In the genomic region with DNA sequence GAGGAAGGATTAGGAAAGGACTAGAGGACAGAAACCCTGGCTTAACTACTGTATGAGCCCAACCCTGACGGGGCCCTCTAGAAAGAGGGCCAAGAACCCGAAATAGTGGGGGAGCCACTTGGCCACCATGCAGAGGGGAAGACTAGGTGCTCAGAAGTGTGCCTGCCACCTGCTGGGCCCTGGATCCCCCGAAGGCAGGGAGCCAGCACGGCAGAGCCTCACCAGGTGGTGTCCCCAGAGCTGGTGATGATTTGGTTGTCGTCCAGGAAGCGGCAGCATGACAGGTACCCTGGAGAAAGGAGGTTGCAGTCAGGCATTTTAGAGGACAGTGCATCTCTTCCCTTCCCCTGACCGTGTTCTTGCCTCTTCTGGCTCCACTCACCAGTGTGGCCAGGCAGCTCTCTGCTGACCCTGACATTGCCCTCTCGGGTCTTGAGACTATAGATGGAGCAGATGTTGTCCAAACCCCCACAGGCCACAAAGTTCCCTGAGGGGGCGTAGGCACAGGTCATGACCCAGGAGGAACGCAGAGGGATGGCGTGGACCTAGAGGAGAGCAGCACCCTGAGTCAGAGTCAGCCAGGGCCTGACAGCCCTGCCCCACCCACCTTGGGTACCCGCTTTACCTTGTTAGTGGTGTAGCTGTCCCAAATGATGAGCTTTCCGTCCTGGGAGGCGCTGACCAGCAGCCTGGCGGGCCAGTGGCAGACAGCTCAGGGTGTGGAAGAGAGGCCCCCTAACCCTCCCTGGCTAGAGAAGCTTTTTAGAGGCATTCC, we compare ENCODE assay signal across 11 mouse cellular contexts. TPM values are rescaled to one million over a fixed set of nuclear protein-coding genes. Genes with fewer than 3 reads are reported as not detected.
A peak's percentile ranks its signal among the peaks of the same experiment; 100 is the strongest.
DNase-seq lines count a peak whose midpoint lies in the region; ATAC-seq and TF ChIP-seq lines count a peak whose summit lies in the region.
"Had no signal": no experiment of that assay in that cellular context is flagged by ENCODE, and none has a peak within 500 bp of the region (broad histone marks: within the 10 kb centered on the region; RNA-seq: fewer than 3 reads in every experiment).

No protein-coding gene starts in this region.

- H3K27ac ChIP-seq in heart, embryonic 11.5 days (ENCODE audit: low read depth, low read length): no peak overlapping the region; the same call in 1 of the 2 replicates
- H3K27ac ChIP-seq in forebrain, embryonic 13.5 days: no peak overlapping the region
- peak overlapping the region; percentile 96 for H3K27ac ChIP-seq in limb, embryonic 15.5 days

- peaks cover 38% of the 10 kb centered on the region for H3K36me3 ChIP-seq in heart, embryonic 11.5 days (ENCODE audit: control insufficient read depth, insufficient read depth, low read length)
- H3K36me3 ChIP-seq in G1E (replicated peaks): peaks cover 70% of the 10 kb centered on the region
- peaks cover 57% of the 10 kb centered on the region for H3K36me3 ChIP-seq in forebrain, embryonic 13.5 days (ENCODE audit: poor library complexity, severe bottlenecking)
- H3K36me3 ChIP-seq in limb, embryonic 15.5 days: peaks cover 54% of the 10 kb centered on the region

- H3K27me3 ChIP-seq in heart, embryonic 11.5 days (ENCODE audit: control insufficient read depth, insufficient read depth, low read length): no peaks in the 10 kb centered on the region
- no peaks in the 10 kb centered on the region for H3K27me3 ChIP-seq in G1E (ENCODE audit: insufficient read depth, low read length)
- no peaks in the 10 kb centered on the region for H3K27me3 ChIP-seq in forebrain, embryonic 13.5 days
- H3K27me3 ChIP-seq in limb, embryonic 15.5 days: no peaks in the 10 kb centered on the region
- H3K27me3 ChIP-seq: CH12.LX had no signal

- intact Hi-C loops in heart, postnatal 10 days (cut with DNase I): no loop called here

- no peak overlapping the region for H3K9ac ChIP-seq in heart, embryonic 11.5 days (ENCODE audit: low read depth, low read length)
- peak overlapping the region; percentile 98 for H3K9ac ChIP-seq in forebrain, embryonic 13.5 days
- H3K9ac ChIP-seq in limb, embryonic 15.5 days: no peak overlapping the region

- 79% methylated on average over 15 of the region's 15 CpGs for WGBS in heart, embryonic 11.5 days (ENCODE audit: insufficient replicate concordance)
- WGBS in forebrain, embryonic 13.5 days: 78% methylated on average over 15 of the region's 15 CpGs
- 75% methylated on average over 15 of the region's 15 CpGs for WGBS in limb, embryonic 15.5 days

- no peaks in the 10 kb centered on the region for H3K9me3 ChIP-seq in heart, embryonic 11.5 days (replicated peaks; ENCODE audit: control insufficient read depth, low read length)
- no peaks in the 10 kb centered on the region for H3K9me3 ChIP-seq in G1E (replicated peaks)
- H3K9me3 ChIP-seq in forebrain, embryonic 13.5 days (replicated peaks): no peaks in the 10 kb centered on the region
- no peaks in the 10 kb centered on the region for H3K9me3 ChIP-seq in limb, embryonic 15.5 days

- no peak for DNase-seq in heart, postnatal 10 days
- DNase-seq in G1E (ENCODE audit: low spot score): no peak
- no peak for DNase-seq in layer of hippocampus, postnatal 36 days
- DNase-seq in right cerebral cortex, postnatal 4 days: no peak

- ATAC-seq in heart, embryonic 11.5 days (replicated peaks; ENCODE audit: insufficient number of reproducible peaks, low FRiP score, low TSS enrichment): no peak
- ATAC-seq in G1E (ENCODE audit: extremely low read depth, insufficient number of reproducible peaks, low FRiP score, poor library complexity, severe bottlenecking): no peak
- ATAC-seq in forebrain, embryonic 13.5 days: no peak
- no peak for ATAC-seq in limb, embryonic 15.5 days (ENCODE audit: insufficient number of reproducible peaks, low FRiP score, low TSS enrichment, low read depth)
- no peak for ATAC-seq in megakaryocyte progenitor cell, adult 5-6 weeks (replicated peaks; ENCODE audit: poor library complexity)

- H3K4me3 ChIP-seq in heart, embryonic 11.5 days (ENCODE audit: low read depth, low read length): peak overlapping the region; percentile 10; the same call in 1 of the 2 replicates
- H3K4me3 ChIP-seq in G1E (ENCODE audit: low read depth, low read length): peak overlapping the region; percentile 42; the same call in 1 of the 2 replicates
- H3K4me3 ChIP-seq in forebrain, embryonic 13.5 days: peak overlapping the region; percentile 94
- peak overlapping the region; percentile 85; the same call in 1 of the 2 replicates for H3K4me3 ChIP-seq in limb, embryonic 15.5 days

- peaks cover 10% of the 10 kb centered on the region; the same call in 1 of the 2 replicates for H3K4me1 ChIP-seq in heart, embryonic 11.5 days (ENCODE audit: control insufficient read depth, insufficient read depth, low read length)
- peaks cover 83% of the 10 kb centered on the region for H3K4me1 ChIP-seq in G1E (ENCODE audit: insufficient read depth, low read depth, low read length)
- peaks cover 48% of the 10 kb centered on the region for H3K4me1 ChIP-seq in forebrain, embryonic 13.5 days
- H3K4me1 ChIP-seq in limb, embryonic 15.5 days: peaks cover 49% of the 10 kb centered on the region

- no peak for TF ChIP-seq CTCF in G1E (IDR thresholded peaks at IDR 0.05; ENCODE audit: low read depth, low read length)

- H3K4me2 ChIP-seq in heart, embryonic 11.5 days: no peak overlapping the region
- H3K4me2 ChIP-seq in forebrain, embryonic 13.5 days: peak overlapping the region; percentile 93
- 0 out of 2 replicates have a peak overlapping the region, but pooled peaks have one; percentile 71 for H3K4me2 ChIP-seq in limb, embryonic 15.5 days

RNA-seq across cellular contexts. Expression of a gene that starts 3.6 kb away (rescaled TPM):
- not detected in 2 replicates for polyA plus RNA-seq in heart, embryonic 11.5 days (2014; fragmentation: Nextera tagmentation; extraction: Ambion mirVana)
- not detected for total RNA-seq in heart, postnatal 10 days (2021)
- total RNA-seq in G1E (2014; fragmentation: Nextera tagmentation) (not detected in 2 replicates), G1E (2017) (not detected in 2 replicates)
- polyA plus RNA-seq in G1E (2012): not detected in 2 replicates
- polyA plus RNA-seq in forebrain, embryonic 13.5 days (2015; fragmentation: Nextera tagmentation; extraction: Ambion mirVana): 0.35 TPM in 1 of 2 replicates, not detected in the other
- polyA plus RNA-seq in limb, embryonic 15.5 days (2015; fragmentation: Nextera tagmentation; extraction: Ambion mirVana): 0.26 TPM in 1 of 2 replicates, not detected in the other
- total RNA-seq in megakaryocyte progenitor cell, adult 5-6 weeks (2015): not detected in 2 replicates
- not detected in 2 replicates for total RNA-seq in megakaryocyte progenitor cell, adult 5-6 weeks (2017)
- total RNA-seq in layer of hippocampus, postnatal 36 days (2021): not detected
- total RNA-seq: CH12.LX; granulocyte monocyte progenitor cell, adult 5-6 weeks; layer of hippocampus, postnatal 25 days had no signal

RNA-seq across cellular contexts. Expression of a gene that starts 3.9 kb away (rescaled TPM):
- polyA plus RNA-seq in heart, embryonic 11.5 days (2014; fragmentation: Nextera tagmentation; extraction: Ambion mirVana): 307 and 318 TPM in 2 replicates
- 100 to 1,000 TPM; 481 to 484 TPM for total RNA-seq in heart, postnatal 10 days (2021)
- 229 and 302 TPM in 2 replicates for total RNA-seq in G1E (2014; fragmentation: Nextera tagmentation)
- 255 and 347 TPM in 2 replicates for total RNA-seq in G1E (2017)
- polyA plus RNA-seq in G1E (2012): 501 and 571 TPM in 2 replicates
- 483 and 508 TPM in 2 replicates for polyA plus RNA-seq in forebrain, embryonic 13.5 days (2015; fragmentation: Nextera tagmentation; extraction: Ambion mirVana)
- polyA plus RNA-seq in limb, embryonic 15.5 days (2015; fragmentation: Nextera tagmentation; extraction: Ambion mirVana): 350 and 394 TPM in 2 replicates
- total RNA-seq in megakaryocyte progenitor cell, adult 5-6 weeks (2015): 193 and 223 TPM in 2 replicates
- total RNA-seq in megakaryocyte progenitor cell, adult 5-6 weeks (2017): 187 and 251 TPM in 2 replicates
- 100 to 1,000 TPM; 554 to 565 TPM for total RNA-seq in layer of hippocampus, postnatal 36 days (2021)

RNA-seq across cellular contexts. Expression of a gene that starts 11.1 kb away (rescaled TPM):
- polyA plus RNA-seq in heart, embryonic 11.5 days (2014; fragmentation: Nextera tagmentation; extraction: Ambion mirVana): 6.8 and 9.5 TPM in 2 replicates
- total RNA-seq in heart, postnatal 10 days (2021): 10 to 100 TPM; 29.6 to 33.8 TPM
- total RNA-seq in G1E (2014; fragmentation: Nextera tagmentation): 23.2 and 30.3 TPM in 2 replicates
- 6.8 and 7.0 TPM in 2 replicates for total RNA-seq in G1E (2017)
- polyA plus RNA-seq in G1E (2012): 49.0 and 50.4 TPM in 2 replicates
- polyA plus RNA-seq in forebrain, embryonic 13.5 days (2015; fragmentation: Nextera tagmentation; extraction: Ambion mirVana): 16.1 and 17.5 TPM in 2 replicates
- polyA plus RNA-seq in limb, embryonic 15.5 days (2015; fragmentation: Nextera tagmentation; extraction: Ambion mirVana): 10.3 and 12.0 TPM in 2 replicates
- total RNA-seq in megakaryocyte progenitor cell, adult 5-6 weeks (2015): 7.1 and 8.6 TPM in 2 replicates
- 4.7 and 7.2 TPM in 2 replicates for total RNA-seq in megakaryocyte progenitor cell, adult 5-6 weeks (2017)
- 10 to 100 TPM; 56.7 to 58.9 TPM for total RNA-seq in layer of hippocampus, postnatal 36 days (2021)

RNA-seq across cellular contexts. Expression of a gene that starts 23.9 kb away (rescaled TPM):
- polyA plus RNA-seq in heart, embryonic 11.5 days (2014; fragmentation: Nextera tagmentation; extraction: Ambion mirVana): 0.65 and 1.0 TPM in 2 replicates
- not detected for total RNA-seq in heart, postnatal 10 days (2021)
- total RNA-seq in G1E (2014; fragmentation: Nextera tagmentation) (not detected in 2 replicates), G1E (2017) (0.11 TPM in 1 of 2 replicates, not detected in the other)
- polyA plus RNA-seq in G1E (2012): not detected in 2 replicates
- polyA plus RNA-seq in forebrain, embryonic 13.5 days (2015; fragmentation: Nextera tagmentation; extraction: Ambion mirVana): 144 and 174 TPM in 2 replicates
- 0.35 and 0.36 TPM in 2 replicates for polyA plus RNA-seq in limb, embryonic 15.5 days (2015; fragmentation: Nextera tagmentation; extraction: Ambion mirVana)
- not detected in 2 replicates for total RNA-seq in megakaryocyte progenitor cell, adult 5-6 weeks (2015)
- total RNA-seq in megakaryocyte progenitor cell, adult 5-6 weeks (2017): not detected in 2 replicates
- total RNA-seq in layer of hippocampus, postnatal 36 days (2021): 100 to 1,000 TPM; 127 to 138 TPM
- total RNA-seq: CH12.LX; granulocyte monocyte progenitor cell, adult 5-6 weeks had no signal

RNA-seq across cellular contexts. Expression of a gene that starts 27.1 kb away (rescaled TPM):
- 46.5 and 50.0 TPM in 2 replicates for polyA plus RNA-seq in heart, embryonic 11.5 days (2014; fragmentation: Nextera tagmentation; extraction: Ambion mirVana)
- 10 to 100 TPM; 16.6 to 19.2 TPM for total RNA-seq in heart, postnatal 10 days (2021)
- total RNA-seq in G1E (2014; fragmentation: Nextera tagmentation) (9.0 and 14.1 TPM in 2 replicates), G1E (2017) (29.3 and 33.2 TPM in 2 replicates)
- 39.8 and 55.7 TPM in 2 replicates for polyA plus RNA-seq in G1E (2012)
- polyA plus RNA-seq in forebrain, embryonic 13.5 days (2015; fragmentation: Nextera tagmentation; extraction: Ambion mirVana): 75.6 and 82.9 TPM in 2 replicates
- polyA plus RNA-seq in limb, embryonic 15.5 days (2015; fragmentation: Nextera tagmentation; extraction: Ambion mirVana): 46.5 and 46.7 TPM in 2 replicates
- 31.9 and 35.0 TPM in 2 replicates for total RNA-seq in megakaryocyte progenitor cell, adult 5-6 weeks (2015)
- 22.7 and 29.2 TPM in 2 replicates for total RNA-seq in megakaryocyte progenitor cell, adult 5-6 weeks (2017)
- total RNA-seq in layer of hippocampus, postnatal 36 days (2021): 10 to 100 TPM; 32.5 to 37.0 TPM

Comparison
In these comparisons a context has a peak if more than half of its experiments do, and no peak if none do; other contexts are left out.
1. H3K4me3 ChIP-seq: peak in every context shown above with its lines; median percentile 94 in forebrain, embryonic 13.5 days; 85 in limb, embryonic 15.5 days; 42 in G1E; 10 in heart, embryonic 11.5 days.